Mouse (Mus musculus) midbrain, embryonic 15.5 days (tissue): Measurements from ENCODE around the gene Urb2. TPM values are rescaled to one million over a fixed set of nuclear protein-coding genes. Genes with fewer than 3 reads are reported as not detected.

Experiments
- ATAC-seq: fragments of 200-750 bp; cut with Nextera tagmentation; replicated peaks from 2 replicates; pipeline ENCODE4 v1.8.0; 2017; ENCODE audit warnings: moderate TSS enrichment
- H3K27ac ChIP-seq: fragments of 300-500 bp; sonication (generic); 2 replicates; pipeline ENCODE4 v1.5.1; 2015; ENCODE audit warnings: mild to moderate bottlenecking, inconsistent platforms
- H3K27me3 ChIP-seq: fragments of 300-500 bp; sonication (generic); replicated peaks from 2 replicates; pipeline ENCODE4 v1.6.1; 2015; ENCODE audit warnings: inconsistent platforms
- H3K36me3 ChIP-seq: fragments of 300-500 bp; sonication (generic); replicated peaks from 2 replicates; pipeline ENCODE4 v1.6.1; 2015; ENCODE audit warnings: inconsistent platforms
- H3K4me1 ChIP-seq: fragments of 300-500 bp; sonication (generic); 2 replicates; pipeline ENCODE4 v1.6.1; 2015; ENCODE audit warnings: inconsistent platforms
- H3K4me2 ChIP-seq: fragments of 300-500 bp; sonication (generic); 2 replicates; pipeline ENCODE4 v1.6.1; 2015; ENCODE audit warnings: inconsistent platforms, mild to moderate bottlenecking, moderate library complexity
- H3K4me3 ChIP-seq: fragments of 300-500 bp; sonication (generic); 2 replicates; pipeline ENCODE4 v1.5.1; 2015; ENCODE audit warnings: mild to moderate bottlenecking, inconsistent platforms
- H3K9ac ChIP-seq: fragments of 300-500 bp; sonication (generic); 2 replicates; pipeline ENCODE4 v1.6.1; 2015; ENCODE audit warnings: mild to moderate bottlenecking, inconsistent platforms
- H3K9me3 ChIP-seq: fragments of 300-500 bp; sonication (generic); 2 replicates; pipeline ENCODE4 v1.6.1; 2016; ENCODE audit warnings: inconsistent platforms
- WGBS: fragments of 180-500 bp; shearing (Covaris S2); methylation state at CpG from one replicate; pipeline ENCODE4 v1.1.7; 2015; ENCODE audit warnings: mixed read lengths; 5-methylcytosine and 5-hydroxymethylcytosine counted together
- polyA plus RNA-seq: library from polyadenylated mRNA; unstranded; fragments of >200 nt; fragmentation: Nextera tagmentation; extraction: Ambion mirVana; gene quantifications from 2 replicates; pipeline ENCODE4 v1.2.1, GENCODE M21; 2015

Gene Urb2
- 3.5 and 4.1 TPM in 2 replicates for polyA plus RNA-seq

- peak within 1 kb of the TSS; percentile 62 for H3K4me3 ChIP-seq
- H3K27me3 ChIP-seq: no peaks in the 10 kb centered on the region
- under 1% methylated on average over 58 of the region's 74 CpGs for WGBS
- peaks cover 38% of the 10 kb centered on the region for H3K4me1 ChIP-seq
- H3K9me3 ChIP-seq: no peaks in the 10 kb centered on the region
- peak within 1 kb of the TSS; percentile 74 for H3K9ac ChIP-seq
- H3K4me2 ChIP-seq: peak within 1 kb of the TSS; percentile 55
- peak within 1 kb of the TSS; percentile 93 for H3K27ac ChIP-seq
- ATAC-seq: peak; percentile 95
- H3K36me3 ChIP-seq: peaks cover 3% of the 10 kb centered on the region
These were observed at the start of gene Urb2, which contains the start of gene Taf5l for GRCm38 (mm10) chr8:124021237-124022227. Gene Urb2, plus strand, starts transcription at chr8:124021508. Gene Taf5l, minus strand, starts transcription at chr8:124021397.

GRCm38 (mm10) chr8:123973495-123973894 is 47.8 kb upstream of the Urb2 start:
- H3K4me1 ChIP-seq: no peaks in the 10 kb centered on the region
- H3K4me2 ChIP-seq: no peak overlapping the region
- WGBS: 83% methylated on average over 1 of the region's 1 CpGs
- H3K27me3 ChIP-seq: no peaks in the 10 kb centered on the region
- no peak overlapping the region for H3K27ac ChIP-seq
- H3K9me3 ChIP-seq: no peaks in the 10 kb centered on the region
- no peak overlapping the region for H3K9ac ChIP-seq
- no peak overlapping the region for H3K4me3 ChIP-seq
- no peak for ATAC-seq
- H3K36me3 ChIP-seq: no peaks in the 10 kb centered on the region

DNA sequence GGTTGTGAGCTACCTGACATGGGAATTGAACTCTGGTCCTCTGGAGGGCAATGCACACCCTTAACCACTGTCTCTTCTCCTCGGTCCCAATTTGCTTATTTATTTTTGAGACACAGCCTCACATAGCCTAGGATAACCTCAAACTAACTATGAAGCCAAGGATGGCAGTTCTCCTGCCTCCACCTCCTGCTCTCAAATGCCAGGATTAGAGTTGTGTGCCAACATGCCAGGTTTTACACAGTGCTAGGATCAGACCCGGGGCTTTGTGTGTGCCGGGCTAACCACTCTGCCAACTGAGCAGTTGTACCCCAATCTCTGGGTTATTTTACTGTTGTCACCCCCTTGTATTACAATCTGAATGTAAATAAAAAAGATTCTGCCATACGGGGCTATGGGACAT is 43.8 kb upstream of the Urb2 start:
- ATAC-seq: no peak
- Histone ChIP-seq H3K27ac (no peak overlapping the region), H3K4me1 (peaks cover 22% of the 10 kb centered on the region), H3K27me3 (no peaks in the 10 kb centered on the region), H3K4me3 (no peak overlapping the region), H3K4me2 (no peak overlapping the region), H3K9me3 (no peaks in the 10 kb centered on the region), H3K36me3 (no peaks in the 10 kb centered on the region), H3K9ac (no peak overlapping the region)
- 91% methylated on average over 4 of the region's 4 CpGs for whole genome bisulfite sequencing

DNA sequence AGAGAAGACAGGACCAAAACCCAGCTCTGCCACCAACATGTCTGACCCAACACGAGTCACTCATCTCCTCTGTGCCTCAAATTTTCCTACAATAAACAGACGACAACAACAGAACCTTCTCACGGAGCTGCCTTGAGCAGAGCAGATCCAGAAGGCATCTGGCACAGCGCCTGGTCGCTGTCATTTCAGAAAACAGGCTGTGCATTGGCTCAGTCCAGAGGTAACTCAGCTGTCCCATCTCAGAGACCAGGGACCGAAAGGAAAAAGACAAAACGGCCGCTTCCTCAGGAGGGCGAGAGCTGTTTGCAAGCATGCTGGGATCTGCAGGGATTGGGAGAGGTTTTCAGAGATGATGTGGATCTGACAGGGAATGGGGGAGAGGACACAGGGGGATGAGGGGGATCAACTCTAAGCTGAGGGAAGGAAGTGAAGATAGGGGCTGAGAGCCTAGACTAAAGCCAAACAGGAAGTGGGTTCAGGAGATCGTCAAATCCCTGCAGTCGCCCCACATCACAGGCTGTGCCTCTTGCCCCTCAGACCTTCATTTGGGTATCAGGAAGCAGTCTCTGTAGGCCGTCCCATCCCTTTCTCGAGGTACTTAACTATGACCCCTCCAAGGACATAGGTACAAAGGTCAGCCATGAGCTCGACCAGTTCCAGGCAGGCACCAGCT is 43.0 kb upstream of the Urb2 start:
- WGBS: 79% methylated on average over 14 of the region's 14 CpGs
- H3K9ac ChIP-seq: no peak overlapping the region
- H3K9me3 ChIP-seq: no peaks in the 10 kb centered on the region
- ATAC-seq: no peak
- no peaks in the 10 kb centered on the region for H3K36me3 ChIP-seq
- H3K4me1 ChIP-seq: peaks cover 25% of the 10 kb centered on the region
- no peak overlapping the region for H3K27ac ChIP-seq
- H3K4me3 ChIP-seq: no peak overlapping the region
- H3K27me3 ChIP-seq: no peaks in the 10 kb centered on the region
- no peak overlapping the region for H3K4me2 ChIP-seq

DNA sequence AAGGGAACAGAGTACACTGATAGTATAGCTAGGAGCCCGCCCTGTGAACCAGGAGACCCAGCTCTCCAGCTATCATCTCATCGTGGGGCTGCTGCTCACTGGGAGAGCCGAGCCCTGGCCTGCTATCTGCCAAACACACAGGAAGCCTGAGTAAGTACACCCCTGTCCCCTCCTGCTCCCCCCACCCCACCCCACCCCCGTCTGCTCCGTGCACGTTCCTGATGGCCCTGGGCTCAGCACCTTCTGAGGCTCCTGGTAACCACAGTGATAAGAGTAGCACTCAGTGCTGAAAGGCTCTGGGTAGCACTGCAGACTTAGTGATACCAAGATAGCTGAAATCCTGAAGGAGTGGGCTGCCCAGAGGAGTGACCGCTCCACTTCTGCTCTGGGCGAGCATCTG is 42.4 kb upstream of the Urb2 start:
- no peak overlapping the region for H3K4me2 ChIP-seq
- no peak overlapping the region for H3K27ac ChIP-seq
- H3K36me3 ChIP-seq: no peaks in the 10 kb centered on the region
- peaks cover 26% of the 10 kb centered on the region for H3K4me1 ChIP-seq
- H3K4me3 ChIP-seq: no peak overlapping the region
- no peaks in the 10 kb centered on the region for H3K9me3 ChIP-seq
- H3K9ac ChIP-seq: no peak overlapping the region
- WGBS: 85% methylated on average over 8 of the region's 8 CpGs
- ATAC-seq: no peak
- no peaks in the 10 kb centered on the region for H3K27me3 ChIP-seq

GRCm38 (mm10) chr8:123980239-123980638 is 41.1 kb upstream of the Urb2 start:
- Histone ChIP-seq H3K4me2 (0 out of 2 replicates have a peak overlapping the region, but pooled peaks have one; percentile 16), H3K36me3 (no peaks in the 10 kb centered on the region), H3K27ac (no peak overlapping the region), H3K4me3 (no peak overlapping the region), H3K4me1 (peaks cover 26% of the 10 kb centered on the region), H3K9ac (no peak overlapping the region), H3K9me3 (no peaks in the 10 kb centered on the region), H3K27me3 (no peaks in the 10 kb centered on the region)
- WGBS: 84% methylated on average over 4 of the region's 4 CpGs
- ATAC-seq: no peak

DNA sequence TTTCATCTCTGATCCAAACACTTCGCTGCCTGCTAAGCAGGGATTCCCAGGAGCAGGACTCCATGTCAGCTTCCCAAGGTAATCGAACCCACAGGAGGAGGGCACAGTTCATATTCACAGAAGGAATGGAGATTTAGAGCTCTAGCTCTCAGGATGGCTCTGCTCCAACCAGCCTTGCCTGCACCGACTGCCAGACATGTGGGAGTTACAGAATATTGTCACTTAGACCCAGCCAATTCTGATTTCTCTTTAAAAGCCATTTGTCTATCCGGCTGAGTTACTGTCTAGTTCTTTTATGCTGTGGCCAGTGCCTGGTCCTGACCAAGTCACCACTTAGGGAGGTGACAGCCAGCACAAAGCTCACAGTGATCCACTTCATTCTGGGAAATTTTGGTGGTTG is 39.6 kb upstream of the Urb2 start:
- Histone ChIP-seq H3K4me3 (peak overlapping the region; percentile 69), H3K27me3 (no peaks in the 10 kb centered on the region), H3K9ac (0 out of 2 replicates have a peak overlapping the region, but pooled peaks have one; percentile 5), H3K36me3 (no peaks in the 10 kb centered on the region), H3K9me3 (no peaks in the 10 kb centered on the region), H3K27ac (no peak overlapping the region), H3K4me2 (peak overlapping the region; percentile 95), H3K4me1 (peaks cover 26% of the 10 kb centered on the region)
- WGBS: 47% methylated on average over 4 of the region's 4 CpGs
- no peak for ATAC-seq

- no peaks in the 10 kb centered on the region for H3K9me3 ChIP-seq
- under 1% methylated on average over 43 of the region's 48 CpGs for WGBS
- peak; percentile 55; the same call in 1 of the 2 replicates for ATAC-seq
- H3K4me2 ChIP-seq: peak overlapping the region; percentile 95
- H3K9ac ChIP-seq: peak overlapping the region; percentile 83
- no peaks in the 10 kb centered on the region for H3K36me3 ChIP-seq
- H3K27ac ChIP-seq: peak overlapping the region; percentile 75
- no peaks in the 10 kb centered on the region for H3K27me3 ChIP-seq
- H3K4me1 ChIP-seq: peaks cover 26% of the 10 kb centered on the region
- peak overlapping the region; percentile 69 for H3K4me3 ChIP-seq
These were observed 39.0 kb upstream of the Urb2 start for GRCm38 (mm10) chr8:123982291-123982793.

- Histone ChIP-seq H3K36me3 (no peaks in the 10 kb centered on the region), H3K4me1 (peaks cover 26% of the 10 kb centered on the region), H3K27ac (peak within 1 kb of the TSS; percentile 75), H3K9me3 (no peaks in the 10 kb centered on the region), H3K9ac (peak within 1 kb of the TSS; percentile 83), H3K27me3 (no peaks in the 10 kb centered on the region), H3K4me3 (peak within 1 kb of the TSS; percentile 69), H3K4me2 (peak within 1 kb of the TSS; percentile 95)
- peak; percentile 87 for ATAC-seq
- under 1% methylated on average over 41 of the region's 56 CpGs for WGBS
These were observed 38.4 kb upstream of the Urb2 start, which contains the start of gene Abcb10 for GRCm38 (mm10) chr8:123982826-123983400. Gene Abcb10, minus strand, starts transcription at chr8:123983122.

- Histone ChIP-seq H3K4me2 (no peak overlapping the region), H3K4me1 (no peaks in the 10 kb centered on the region), H3K4me3 (no peak overlapping the region), H3K36me3 (no peaks in the 10 kb centered on the region), H3K27me3 (no peaks in the 10 kb centered on the region), H3K9ac (no peak overlapping the region), H3K9me3 (no peaks in the 10 kb centered on the region), H3K27ac (no peak overlapping the region)
- ATAC-seq: no peak
- 75% methylated on average over 6 of the region's 6 CpGs for WGBS
These were observed 32.7 kb upstream of the Urb2 start for GRCm38 (mm10) chr8:123988605-123989038.

GRCm38 (mm10) chr8:123989128-123989527 is 32.2 kb upstream of the Urb2 start:
- Histone ChIP-seq H3K4me3 (no peak overlapping the region), H3K36me3 (no peaks in the 10 kb centered on the region), H3K9ac (no peak overlapping the region), H3K27me3 (no peaks in the 10 kb centered on the region), H3K4me2 (no peak overlapping the region), H3K27ac (no peak overlapping the region), H3K9me3 (no peaks in the 10 kb centered on the region), H3K4me1 (no peaks in the 10 kb centered on the region)
- ATAC-seq: no peak
- WGBS: 77% methylated on average over 7 of the region's 7 CpGs
